Mouse (Mus musculus) intestine, embryonic 16.5 days (tissue): Measurements from ENCODE around the gene Ankrd13a. TPM values are rescaled to one million over a fixed set of nuclear protein-coding genes. Genes with fewer than 3 reads are reported as not detected.
"Not testable (repeated sequence)": the region's sequence is repeated elsewhere in the genome, so short reads cannot be mapped to it uniquely, and the experiment has no call there.

ENCODE experiments used
- ATAC-seq: fragments of 200-750 bp; cut with Nextera tagmentation; 2 replicates; pipeline ENCODE4 v1.8.0; 2017; ENCODE audit warnings: moderate TSS enrichment, moderate library complexity
- H3K27ac ChIP-seq: fragments of 300-500 bp; sonication (generic); 2 replicates; pipeline ENCODE4 v1.5.1; 2014; ENCODE audit warnings: mild to moderate bottlenecking, low read length
- H3K27me3 ChIP-seq: fragments of 300-500 bp; sonication (generic); replicated peaks from 2 replicates; pipeline ENCODE4 v1.6.1; 2014; ENCODE audit warnings: low read length, control low read depth, mixed read lengths; ENCODE audit not compliant: control insufficient read depth, insufficient read depth
- H3K36me3 ChIP-seq: fragments of 300-500 bp; sonication (generic); 2 replicates; pipeline ENCODE4 v1.6.1; 2014; ENCODE audit warnings: low read length, control low read depth; ENCODE audit not compliant: control insufficient read depth, insufficient read depth
- H3K4me1 ChIP-seq: fragments of 300-500 bp; sonication (generic); 2 replicates; pipeline ENCODE4 v1.6.1; 2014; ENCODE audit warnings: low read length, control low read depth, mixed read lengths; ENCODE audit not compliant: control insufficient read depth, insufficient read depth
- H3K4me2 ChIP-seq: fragments of 300-500 bp; sonication (generic); 2 replicates; pipeline ENCODE4 v1.6.1; 2014; ENCODE audit warnings: low read depth, low read length, control low read depth
- H3K4me3 ChIP-seq: fragments of 300-500 bp; sonication (generic); 2 replicates; pipeline ENCODE4 v1.5.1; 2014; ENCODE audit warnings: mild to moderate bottlenecking, low read length
- H3K9ac ChIP-seq: fragments of 300-500 bp; sonication (generic); 2 replicates; pipeline ENCODE4 v1.6.1; 2014; ENCODE audit warnings: low read depth, low read length
- H3K9me3 ChIP-seq: fragments of 300-500 bp; sonication (generic); 2 replicates; pipeline ENCODE4 v1.6.1; 2016; ENCODE audit warnings: low read length, control low read depth; ENCODE audit not compliant: control insufficient read depth
- WGBS: fragments of 180-500 bp; shearing (Covaris S2); extraction: QIAGEN DNeasy Blood & Tissue Kit; methylation state at CpG from one replicate; pipeline ENCODE4 v1.1.7; 2014; 5-methylcytosine and 5-hydroxymethylcytosine counted together
- polyA plus RNA-seq: library from polyadenylated mRNA; unstranded; fragments of >200 nt; fragmentation: Nextera tagmentation; extraction: Ambion mirVana; gene quantifications from 2 replicates; pipeline ENCODE4 v1.2.1, GENCODE M21; 2015

The Ankrd13a gene
- polyA plus RNA-seq, 1 experiment from 2014 or later, result 12.7 TPM

DNA sequence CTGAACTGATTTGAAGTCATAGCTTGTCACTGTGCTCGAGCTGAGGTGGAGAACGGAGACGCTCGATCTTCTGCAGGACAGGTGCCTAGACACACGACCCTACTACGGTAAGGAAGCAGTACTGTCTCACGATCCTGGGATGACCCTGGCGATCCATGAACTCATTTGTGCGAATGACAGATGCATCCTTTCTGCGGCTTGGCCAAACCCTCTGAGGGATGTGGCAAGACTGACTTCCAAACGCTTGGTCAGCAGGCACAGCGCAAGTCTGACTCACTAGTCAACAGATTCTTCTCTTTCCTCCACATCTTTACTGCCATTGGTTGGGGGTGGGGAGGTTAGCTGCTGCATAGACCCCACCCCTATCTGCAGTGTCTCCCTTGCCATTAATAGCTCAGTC is 53.0 kb downstream of the Ankrd13a start:
- H3K4me3 ChIP-seq, result no peak overlapping the region
- H3K9ac ChIP-seq, result no peak overlapping the region
- WGBS, result 85% methylated on average over 12 of the region's 12 CpGs
- H3K36me3 ChIP-seq, result no peaks in the 10 kb centered on the region
- H3K27ac ChIP-seq, result no peak overlapping the region
- no peaks in the 10 kb centered on the region for H3K9me3 ChIP-seq
- no peaks in the 10 kb centered on the region; the same call in 1 of the 2 replicates for H3K4me1 ChIP-seq
- no peak for ATAC-seq
- H3K27me3 ChIP-seq, result no peaks in the 10 kb centered on the region
- H3K4me2 ChIP-seq, result no peak overlapping the region

- no peak overlapping the region for H3K9ac ChIP-seq
- H3K36me3 ChIP-seq, result no peaks in the 10 kb centered on the region
- H3K4me1 ChIP-seq, result no peaks in the 10 kb centered on the region; the same call in 1 of the 2 replicates
- ATAC-seq, result no peak
- no peak overlapping the region for H3K4me2 ChIP-seq
- no peaks in the 10 kb centered on the region for H3K27me3 ChIP-seq
- WGBS, result 74% methylated on average over 3 of the region's 3 CpGs
- no peaks in the 10 kb centered on the region for H3K9me3 ChIP-seq
- no peak overlapping the region for H3K27ac ChIP-seq
- H3K4me3 ChIP-seq, result no peak overlapping the region
Measured at GRCm38 (mm10) chr5:114829740-114830139, 55.3 kb downstream of the Ankrd13a start.

DNA sequence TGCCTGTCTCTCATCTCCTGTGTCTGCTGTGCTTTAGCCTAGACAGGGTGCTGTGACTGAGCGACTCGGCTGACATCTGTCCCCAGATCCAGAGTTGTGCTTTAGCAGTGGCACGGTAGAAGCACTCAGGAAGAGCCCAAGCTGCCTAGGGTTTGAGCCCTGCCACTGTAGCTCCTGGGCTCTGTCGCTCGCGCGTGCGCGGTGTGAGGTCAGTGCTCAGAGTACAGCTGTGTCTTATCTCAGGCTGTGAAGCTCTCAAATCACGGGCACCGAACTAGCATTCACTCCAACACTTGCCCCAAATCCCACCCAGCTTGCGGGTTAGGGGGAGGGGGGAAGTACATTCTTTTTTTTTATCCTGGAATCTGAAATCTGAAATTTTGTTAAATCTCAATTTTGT is 62.4 kb downstream of the Ankrd13a start:
- WGBS, result 53% methylated on average over 12 of the region's 12 CpGs
- Histone ChIP-seq H3K9me3 (no peaks in the 10 kb centered on the region), H3K4me2 (no peak overlapping the region), H3K4me1 (no peaks in the 10 kb centered on the region), H3K4me3 (no peak overlapping the region), H3K27me3 (no peaks in the 10 kb centered on the region), H3K27ac (no peak overlapping the region), H3K9ac (no peak overlapping the region), H3K36me3 (no peaks in the 10 kb centered on the region)
- ATAC-seq, result no peak

GRCm38 (mm10) chr5:114840481-114840880 is 66.0 kb downstream of the Ankrd13a start:
- H3K36me3 ChIP-seq, H3K4me2 ChIP-seq, H3K9me3 ChIP-seq, ATAC-seq, H3K9ac ChIP-seq, H3K27ac ChIP-seq, H3K4me3 ChIP-seq, H3K27me3 ChIP-seq, H3K4me1 ChIP-seq: not testable (repeated sequence)
- 50% methylated on average over 5 of the region's 5 CpGs for WGBS

- not testable (repeated sequence) for H3K27me3 ChIP-seq, H3K9me3 ChIP-seq, H3K4me1 ChIP-seq, ATAC-seq, H3K27ac ChIP-seq, H3K9ac ChIP-seq, H3K4me2 ChIP-seq, H3K36me3 ChIP-seq, H3K4me3 ChIP-seq
- 31% methylated on average over 3 of the region's 3 CpGs for WGBS
Measured at GRCm38 (mm10) chr5:114842155-114842554, 67.7 kb downstream of the Ankrd13a start.

DNA sequence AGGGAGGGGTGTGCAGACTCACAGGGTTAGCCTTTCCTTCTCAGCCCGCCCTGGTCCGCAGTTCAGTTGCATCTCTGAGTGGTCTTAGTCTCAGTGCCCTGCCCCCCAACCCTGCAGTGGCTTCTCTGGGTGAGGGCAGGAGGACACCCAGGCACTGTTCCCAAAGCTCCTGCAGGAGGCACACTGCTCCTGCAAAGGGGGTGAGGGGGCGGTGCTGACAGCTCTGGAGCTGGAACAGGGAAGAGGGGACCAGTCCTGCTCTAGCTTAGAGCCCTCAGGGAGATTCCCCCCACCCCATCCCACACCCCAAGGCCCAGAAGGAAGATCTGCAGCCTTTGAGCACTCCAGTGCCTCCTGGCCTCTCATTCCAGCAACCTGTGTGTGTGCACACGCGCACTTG is 68.2 kb downstream of the Ankrd13a start:
- Histone ChIP-seq H3K4me1 (no peaks in the 10 kb centered on the region), H3K9ac (no peak overlapping the region), H3K9me3 (no peaks in the 10 kb centered on the region), H3K4me3 (no peak overlapping the region), H3K27ac (no peak overlapping the region), H3K4me2 (no peak overlapping the region), H3K27me3 (no peaks in the 10 kb centered on the region), H3K36me3 (no peaks in the 10 kb centered on the region)
- ATAC-seq, result no peak
- WGBS, result 67% methylated on average over 5 of the region's 5 CpGs

GRCm38 (mm10) chr5:114844371-114844770 is 69.9 kb downstream of the Ankrd13a start:
- not testable (repeated sequence) for H3K4me1 ChIP-seq, H3K4me2 ChIP-seq, ATAC-seq, H3K27ac ChIP-seq, H3K27me3 ChIP-seq, H3K4me3 ChIP-seq, H3K36me3 ChIP-seq, H3K9ac ChIP-seq, H3K9me3 ChIP-seq
- 93% methylated on average over 2 of the region's 2 CpGs for WGBS

DNA sequence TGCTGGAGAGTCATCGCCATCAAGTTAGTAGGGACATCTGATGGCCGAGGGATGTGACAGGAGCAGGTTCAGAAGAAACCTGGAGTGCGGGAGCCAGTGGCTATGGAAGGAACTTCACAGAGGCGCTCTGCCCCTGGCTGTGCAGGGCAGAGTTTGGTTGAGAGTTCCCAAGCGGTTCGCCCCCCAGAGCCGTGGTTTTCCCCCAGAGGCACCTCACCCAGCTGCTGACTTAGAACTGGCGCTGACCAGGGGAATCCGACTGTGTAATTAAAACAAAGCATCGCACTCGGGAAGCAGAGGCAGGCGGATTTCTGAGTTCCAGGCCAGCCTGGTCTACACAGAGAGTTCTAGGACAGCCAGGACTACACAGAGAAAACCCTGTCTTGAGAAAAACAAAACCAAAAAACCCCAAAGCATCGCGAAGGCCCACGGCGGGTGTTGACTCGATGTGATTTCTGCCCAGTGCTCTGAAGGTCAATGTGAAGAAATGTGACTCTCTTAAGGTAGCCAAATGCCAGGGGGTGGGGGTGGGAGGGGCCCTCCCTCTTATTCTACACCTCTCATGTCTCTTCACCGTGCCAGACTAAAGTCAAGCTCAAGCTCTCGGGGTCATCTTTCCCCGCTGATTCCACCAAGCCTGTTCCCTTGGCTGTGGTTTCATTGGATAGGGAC is 77.2 kb downstream of the Ankrd13a start:
- Histone ChIP-seq H3K9me3 (no peaks in the 10 kb centered on the region), H3K4me2 (no peak overlapping the region), H3K4me3 (no peak overlapping the region), H3K36me3 (no peaks in the 10 kb centered on the region), H3K27me3 (no peaks in the 10 kb centered on the region), H3K4me1 (peaks cover 4% of the 10 kb centered on the region; the same call in 1 of the 2 replicates), H3K27ac (no peak overlapping the region), H3K9ac (no peak overlapping the region)
- WGBS, result 87% methylated on average over 20 of the region's 20 CpGs
- no peak for ATAC-seq

DNA sequence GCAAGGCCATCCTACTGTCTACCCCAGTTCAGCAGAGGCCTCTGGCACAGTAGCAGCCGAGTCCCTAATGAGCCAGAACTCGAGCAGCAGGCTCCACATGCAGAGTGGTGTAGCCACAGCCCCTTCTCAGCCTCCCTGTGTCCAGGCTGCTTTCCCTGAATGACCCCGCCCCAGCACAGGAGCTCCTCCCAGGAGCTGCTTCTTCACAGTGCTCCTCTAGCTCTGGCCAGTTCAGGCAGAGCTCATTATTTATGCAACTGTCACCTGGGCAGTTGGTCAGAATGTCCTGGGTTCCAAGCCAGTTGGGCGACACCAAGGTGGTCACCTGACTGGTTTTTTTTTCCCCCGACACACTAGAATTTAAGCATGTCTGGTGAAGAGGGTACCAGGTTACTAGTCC is 78.9 kb downstream of the Ankrd13a start, which contains the start of gene 4930519G04Rik:
4930519G04Rik (plus strand) TSS at position 301 of the 400 bp plus-strand sequence.
- not testable (repeated sequence) for H3K36me3 ChIP-seq, H3K9ac ChIP-seq, H3K9me3 ChIP-seq, H3K27me3 ChIP-seq, H3K4me2 ChIP-seq, H3K27ac ChIP-seq, H3K4me1 ChIP-seq, H3K4me3 ChIP-seq, ATAC-seq
- 75% methylated on average over 3 of the region's 5 CpGs for WGBS
